Mouse (Mus musculus) T-cell, adult 2 months (primary cell): ENCODE results near the gene Camsap1.

Experiments used
- DNase-seq: peaks from one replicate; pipeline ENCODE4 v3.0.0; 2022; ENCODE audit warnings: low spot score

Camsap1 gene

GRCm38 (mm10) chr2:25882276-25882675 lies 100.8 kb downstream of the Camsap1 start:
- DNase-seq: no peak

- no peak for DNase-seq
Observed at GRCm38 (mm10) chr2:25879061-25879460, 104.0 kb downstream of the Camsap1 start.

DNA sequence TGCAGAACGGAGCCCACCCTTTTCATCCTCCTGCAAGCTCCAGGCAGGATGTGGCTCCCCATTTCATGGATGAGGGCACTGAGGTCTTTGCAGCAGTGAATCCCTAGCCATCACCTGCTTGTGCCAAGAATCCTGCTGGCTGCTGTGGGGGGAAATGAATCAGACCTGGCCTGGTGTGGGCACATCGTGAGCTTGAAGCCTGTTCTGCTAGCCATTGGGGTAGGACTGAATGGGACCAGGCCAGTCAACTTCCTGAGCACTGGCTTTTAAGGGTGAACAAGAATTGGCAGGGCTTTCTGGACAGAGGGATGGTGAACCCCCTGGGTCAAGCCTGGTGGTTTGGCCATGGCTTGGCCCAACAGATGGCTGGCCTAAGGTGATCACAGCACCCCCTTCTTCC lies 104.6 kb downstream of the Camsap1 start:
- DNase-seq: no peak

- DNase-seq: no peak
Observed at GRCm38 (mm10) chr2:25877736-25878268, 105.3 kb downstream of the Camsap1 start.

- no peak for DNase-seq
Observed at GRCm38 (mm10) chr2:25877250-25877735, 105.8 kb downstream of the Camsap1 start.
